Mouse (Mus musculus) liver, postnatal 0 days (tissue): ENCODE data around the gene Elmo1. TPM values are rescaled to one million over a fixed set of nuclear protein-coding genes. Genes with fewer than 3 reads are reported as not detected.
A peak's percentile ranks its signal among the peaks of the same experiment; 100 is the strongest.

ENCODE experiments used
- ATAC-seq: fragments of 200-750 bp; cut with Nextera tagmentation; 2 replicates; pipeline ENCODE4 v1.8.0; 2017; ENCODE audit warnings: mild to moderate bottlenecking, moderate library complexity
- DNase-seq: peaks from one replicate; pipeline ENCODE4 v3.0.0-alpha.2; 2016
- H3K27ac ChIP-seq: fragments of 300-500 bp; sonication (generic); 2 replicates; pipeline ENCODE4 v1.5.1; 2014; ENCODE audit warnings: antibody characterized with exemption, moderate library complexity, mild to moderate bottlenecking, low read depth
- H3K27me3 ChIP-seq: fragments of 300-500 bp; sonication (generic); 2 replicates; pipeline ENCODE4 v1.6.1; 2014; ENCODE audit warnings: low read length, control low read depth, mixed read lengths; ENCODE audit not compliant: insufficient read depth
- H3K36me3 ChIP-seq: fragments of 300-500 bp; sonication (generic); replicated peaks from 2 replicates; pipeline ENCODE4 v1.6.1; 2014; ENCODE audit warnings: mild to moderate bottlenecking, control low read depth, low read length, moderate library complexity, mixed read lengths; ENCODE audit not compliant: insufficient read depth
- H3K4me1 ChIP-seq: fragments of 300-500 bp; sonication (generic); 2 replicates; pipeline ENCODE4 v1.6.1; 2014; ENCODE audit warnings: antibody characterized with exemption, mild to moderate bottlenecking, control low read depth; ENCODE audit not compliant: insufficient read depth
- H3K4me2 ChIP-seq: fragments of 300-500 bp; sonication (generic); 2 replicates; pipeline ENCODE4 v1.6.1; 2014; ENCODE audit warnings: low read depth, mild to moderate bottlenecking, low read length, moderate library complexity, mixed read lengths
- H3K4me3 ChIP-seq: fragments of 300-500 bp; sonication (generic); 2 replicates; pipeline ENCODE4 v1.5.1; 2014; ENCODE audit warnings: low read depth, low read length
- H3K9ac ChIP-seq: fragments of 300-500 bp; sonication (generic); replicated peaks from 2 replicates; pipeline ENCODE4 v1.6.1; 2014; ENCODE audit warnings: mild to moderate bottlenecking, moderate library complexity
- H3K9me3 ChIP-seq: fragments of 300-500 bp; sonication (generic); 2 replicates; pipeline ENCODE4 v1.6.1; 2016; ENCODE audit warnings: mild to moderate bottlenecking, control low read depth, low read length, mixed read lengths
- CTCF ChIP-seq: sonication (generic); IDR thresholded peaks from 2 replicates; pipeline ENCODE4 v1.5.1; 2016; ENCODE audit warnings: antibody characterized with exemption, low read depth
- EP300 ChIP-seq: IDR thresholded peaks from 2 replicates; pipeline ENCODE4 v1.6.1; 2016; ENCODE audit warnings: antibody characterized with exemption, low read depth, mild to moderate bottlenecking
- WGBS: fragments of 180-500 bp; shearing (Covaris S2); extraction: QIAGEN DNeasy Blood & Tissue Kit; methylation state at CpG from one replicate; pipeline ENCODE4 v1.1.7; 2014; ENCODE audit not compliant: insufficient replicate concordance; 5-methylcytosine and 5-hydroxymethylcytosine counted together
- polyA plus RNA-seq: library from polyadenylated mRNA; unstranded; fragments of >200 nt; fragmentation: Nextera tagmentation; extraction: Ambion mirVana; gene quantifications from 2 replicates; pipeline ENCODE4 v1.2.1, GENCODE M21; 2015

The Elmo1 gene
- polyA plus RNA-seq, 1 experiment from 2014 or later, result 3.1 TPM

GRCm38 (mm10) chr13:20184239-20185033, 94.0 kb downstream of the Elmo1 start:
- ATAC-seq (peak; percentile 33), DNase-seq (no peak)
- TF ChIP-seq EP300 (no peak; the same call in 1 of the 2 replicates), CTCF (no peak)
- Histone ChIP-seq H3K9me3 (no peaks in the 10 kb centered on the region), H3K4me3 (peak overlapping the region; percentile 38), H3K4me1 (peaks cover 54% of the 10 kb centered on the region), H3K36me3 (peaks cover 2% of the 10 kb centered on the region; the same call in 1 of the 2 replicates), H3K27ac (peak overlapping the region; percentile 64), H3K4me2 (peak overlapping the region; percentile 69), H3K27me3 (no peaks in the 10 kb centered on the region), H3K9ac (no peak overlapping the region)
- WGBS, result 22% methylated on average over 13 of the region's 13 CpGs

DNA sequence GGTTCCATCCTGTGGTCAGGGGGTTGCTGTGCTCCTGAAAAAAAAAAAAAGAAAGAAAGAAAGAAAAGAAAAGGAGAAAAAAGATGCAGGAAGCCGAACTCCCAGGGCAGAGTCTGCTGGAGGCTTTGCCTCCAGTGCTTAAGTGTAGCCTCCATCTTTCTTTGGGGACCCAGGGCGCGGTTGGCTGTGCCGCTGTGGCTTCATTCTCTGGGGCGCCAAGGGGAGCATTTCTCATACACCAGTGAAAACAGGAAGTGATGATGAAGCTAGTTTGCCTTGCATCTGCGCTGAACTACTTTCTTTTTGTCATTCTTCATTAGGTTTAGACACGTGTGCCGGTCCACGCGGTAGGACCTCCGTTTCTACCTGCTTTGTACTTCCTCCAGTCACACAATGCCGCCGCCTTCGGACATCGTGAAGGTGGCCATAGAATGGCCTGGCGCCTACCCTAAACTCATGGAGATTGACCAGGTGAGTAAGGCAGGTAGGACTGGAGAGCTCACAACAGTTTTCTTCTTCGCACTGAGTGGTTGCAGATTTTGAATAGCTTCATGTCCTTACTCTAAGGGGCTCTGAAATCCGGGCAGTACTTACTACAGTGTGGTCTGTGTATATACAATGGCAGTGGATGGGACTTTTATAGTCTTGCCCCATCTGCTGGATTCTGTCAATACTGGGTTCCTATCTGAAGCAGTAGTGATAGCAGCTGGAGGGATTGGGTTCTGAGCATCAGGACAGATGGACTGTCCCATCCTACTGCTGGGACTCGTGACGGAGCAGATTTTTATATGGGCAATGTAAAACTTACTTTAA, 94.8 kb downstream of the Elmo1 start:
- Histone ChIP-seq H3K4me2 (peak overlapping the region; percentile 69), H3K9ac (no peak overlapping the region; the same call in 1 of the 2 replicates), H3K9me3 (peaks cover 1% of the 10 kb centered on the region), H3K27me3 (no peaks in the 10 kb centered on the region), H3K27ac (peak overlapping the region; percentile 64), H3K36me3 (peaks cover 2% of the 10 kb centered on the region), H3K4me1 (peaks cover 51% of the 10 kb centered on the region), H3K4me3 (peak overlapping the region; percentile 38)
- ATAC-seq, result peak; percentile 50
- peak; percentile 62 for DNase-seq
- peak; percentile 40; the same call in 1 of the 2 replicates for TF ChIP-seq CTCF
- TF ChIP-seq EP300, result no peak
- WGBS, result 34% methylated on average over 20 of the region's 20 CpGs

- H3K27me3 ChIP-seq, result no peaks in the 10 kb centered on the region
- H3K9ac ChIP-seq, result no peak overlapping the region
- ATAC-seq, result no peak
- no peak for TF ChIP-seq CTCF
- no peak for TF ChIP-seq EP300
- peaks cover 47% of the 10 kb centered on the region for H3K4me1 ChIP-seq
- H3K27ac ChIP-seq, result no peak overlapping the region
- WGBS, result 63% methylated on average over 4 of the region's 4 CpGs
- H3K4me2 ChIP-seq, result peak overlapping the region; percentile 69
- H3K9me3 ChIP-seq, result peaks cover 5% of the 10 kb centered on the region
- peaks cover 2% of the 10 kb centered on the region for H3K36me3 ChIP-seq
- no peak overlapping the region for H3K4me3 ChIP-seq
- no peak for DNase-seq
Observed at GRCm38 (mm10) chr13:20185847-20186213, 95.4 kb downstream of the Elmo1 start.

GRCm38 (mm10) chr13:20187647-20188046, 97.3 kb downstream of the Elmo1 start:
- ATAC-seq, result no peak
- no peak for TF ChIP-seq CTCF
- TF ChIP-seq EP300, result no peak
- DNase-seq, result no peak

DNA sequence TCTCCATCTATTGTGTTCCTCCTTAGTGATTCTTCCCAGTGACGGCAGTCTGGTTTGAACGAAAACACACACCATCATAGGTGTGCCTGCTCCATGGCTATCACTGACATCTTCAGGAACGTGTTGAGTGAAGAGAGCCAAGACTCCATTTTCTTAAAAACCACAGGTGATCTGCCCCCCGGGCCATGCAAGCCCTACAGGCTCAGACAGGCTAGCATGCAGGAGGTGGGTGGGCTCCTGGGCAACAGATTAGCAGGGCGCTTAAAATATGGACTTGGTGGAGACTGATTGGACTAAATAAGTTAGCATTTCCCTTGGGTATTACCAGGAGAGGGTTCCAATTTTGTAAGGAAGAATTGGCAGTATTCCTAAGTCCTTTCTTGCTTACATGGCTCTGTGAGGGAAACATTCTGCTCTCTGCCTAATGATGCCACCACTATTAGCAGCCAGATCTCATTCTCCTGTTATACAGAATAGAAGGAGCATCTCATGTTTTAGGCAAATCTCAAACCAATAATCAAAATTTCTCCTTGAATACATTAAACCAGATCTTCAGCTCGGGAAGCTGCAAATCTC, 101.7 kb downstream of the Elmo1 start:
- Histone ChIP-seq H3K4me3 (no peak overlapping the region), H3K4me1 (peaks cover 11% of the 10 kb centered on the region), H3K9me3 (peaks cover 5% of the 10 kb centered on the region), H3K36me3 (peaks cover 2% of the 10 kb centered on the region), H3K27ac (no peak overlapping the region), H3K9ac (no peak overlapping the region), H3K27me3 (no peaks in the 10 kb centered on the region), H3K4me2 (no peak overlapping the region)
- 71% methylated on average over 6 of the region's 6 CpGs for WGBS
- DNase-seq (no peak), ATAC-seq (no peak)
- TF ChIP-seq EP300 (no peak), CTCF (no peak)

More at GRCm38 (mm10) chr13:20187647-20188046, 97.3 kb downstream of the Elmo1 start:
- no peak overlapping the region for H3K4me3 ChIP-seq
- H3K36me3 ChIP-seq, result peaks cover 2% of the 10 kb centered on the region
- no peak overlapping the region for H3K27ac ChIP-seq
- no peak overlapping the region for H3K4me2 ChIP-seq
- no peaks in the 10 kb centered on the region for H3K27me3 ChIP-seq
- 48% methylated on average over 2 of the region's 2 CpGs for WGBS
- no peak overlapping the region for H3K9ac ChIP-seq
- H3K9me3 ChIP-seq, result peaks cover 5% of the 10 kb centered on the region
- H3K4me1 ChIP-seq, result peaks cover 31% of the 10 kb centered on the region

DNA sequence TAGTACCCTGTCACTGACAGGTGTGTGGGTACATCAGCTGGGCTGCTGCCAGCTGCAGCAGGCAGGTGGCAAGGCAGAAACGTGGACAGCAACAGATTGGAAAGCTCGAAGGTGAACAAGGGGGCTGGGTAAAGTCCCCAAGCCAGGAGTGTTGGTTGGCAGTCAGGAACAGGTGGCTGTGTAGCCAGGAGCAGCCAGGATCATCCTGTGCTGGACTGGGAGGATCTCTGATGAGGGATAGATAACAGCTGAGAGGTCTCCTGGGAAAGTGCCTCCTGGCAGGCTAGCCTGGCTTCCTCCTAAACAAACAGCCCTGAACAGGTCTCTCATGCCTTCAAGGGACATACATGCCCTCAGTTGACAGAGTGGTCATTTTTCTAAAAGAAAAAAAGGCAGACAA, 110.2 kb downstream of the Elmo1 start:
- DNase-seq (no peak), ATAC-seq (no peak)
- Histone ChIP-seq H3K4me2 (no peak overlapping the region), H3K9ac (no peak overlapping the region), H3K36me3 (no peaks in the 10 kb centered on the region), H3K27ac (no peak overlapping the region), H3K4me1 (no peaks in the 10 kb centered on the region), H3K9me3 (no peaks in the 10 kb centered on the region), H3K27me3 (no peaks in the 10 kb centered on the region), H3K4me3 (no peak overlapping the region)
- TF ChIP-seq CTCF, result no peak
- 47% methylated on average over 2 of the region's 2 CpGs for WGBS
